Mouse (Mus musculus): Measurements from ENCODE around the gene Cybb.
"Not testable (repeated sequence)": the region's sequence is repeated elsewhere in the genome, so short reads cannot be mapped to it uniquely, and the experiment has no call there.

Cybb gene

DNA sequence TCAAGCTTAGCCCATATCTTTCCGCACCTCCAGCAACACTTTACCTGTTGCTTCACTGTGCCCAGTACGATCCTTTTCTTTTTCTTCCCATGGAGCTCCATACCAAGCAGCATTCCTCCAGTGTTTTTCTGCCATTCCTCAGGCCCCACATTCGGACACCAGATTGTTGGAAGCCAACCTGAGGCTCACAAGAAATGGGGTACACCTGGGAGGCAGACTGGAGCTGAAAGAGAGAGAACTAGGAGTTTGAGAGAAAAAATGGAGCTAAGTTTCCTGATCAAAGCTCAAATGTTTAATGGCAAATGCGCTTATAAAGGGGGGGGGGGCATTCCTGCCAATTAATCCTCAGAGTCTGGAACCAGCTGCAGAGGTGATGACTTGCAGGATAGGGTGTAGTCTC is at the start of gene Cybb:
Gene Cybb (minus strand): TSS at position 101 of the 400 bp plus-strand sequence.
- no peak for DNase-seq (ENCODE audit: low spot score in 2 of 2)

DNA sequence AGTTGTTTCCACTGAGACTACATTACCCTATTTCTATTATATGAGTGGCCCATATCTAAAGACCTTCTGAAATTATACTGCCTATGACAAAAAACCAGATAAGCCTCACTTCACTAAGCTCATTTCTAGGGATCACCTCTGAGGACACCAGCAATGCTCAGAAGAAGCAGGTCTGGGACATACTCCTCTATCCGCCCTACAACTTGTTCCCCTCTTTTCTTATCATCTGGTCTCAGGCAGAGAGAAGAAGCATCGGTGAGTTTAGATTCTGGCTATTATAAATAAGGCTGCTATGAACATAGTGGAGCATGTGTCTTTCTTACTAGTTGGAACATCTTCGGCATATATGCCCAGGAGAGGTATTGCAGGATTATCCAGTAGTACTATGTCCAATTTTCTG is 49.3 kb upstream of the Cybb start:
- no peak for DNase-seq (ENCODE audit: low spot score in 2 of 2)

GRCm38 (mm10) chrX:9519969-9520368 is 32.4 kb upstream of the Cybb start:
- DNase-seq (ENCODE audit: low spot score in 2 of 2), result peak; percentile 2

DNA sequence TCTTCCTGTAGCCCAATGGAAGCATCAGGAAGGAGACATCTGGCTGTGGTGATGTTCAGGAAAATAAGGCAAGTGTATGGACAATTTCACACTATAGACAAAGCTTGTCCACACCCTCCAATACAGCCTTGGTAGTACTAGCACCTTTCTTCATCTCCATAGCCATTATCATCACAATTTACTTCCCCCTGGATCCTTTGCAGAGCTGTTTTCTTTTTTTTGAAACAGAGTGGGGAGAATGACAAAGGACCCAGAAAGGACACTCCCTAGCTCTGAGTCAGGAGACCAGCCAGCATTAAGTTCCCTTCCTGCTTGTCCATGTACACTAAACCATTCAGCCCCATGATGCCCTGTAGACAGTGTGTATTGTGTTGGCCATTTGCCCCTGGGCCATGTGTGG is 30.0 kb upstream of the Cybb start:
- not testable (repeated sequence) for DNase-seq (ENCODE audit: low spot score in 2 of 2)

DNA sequence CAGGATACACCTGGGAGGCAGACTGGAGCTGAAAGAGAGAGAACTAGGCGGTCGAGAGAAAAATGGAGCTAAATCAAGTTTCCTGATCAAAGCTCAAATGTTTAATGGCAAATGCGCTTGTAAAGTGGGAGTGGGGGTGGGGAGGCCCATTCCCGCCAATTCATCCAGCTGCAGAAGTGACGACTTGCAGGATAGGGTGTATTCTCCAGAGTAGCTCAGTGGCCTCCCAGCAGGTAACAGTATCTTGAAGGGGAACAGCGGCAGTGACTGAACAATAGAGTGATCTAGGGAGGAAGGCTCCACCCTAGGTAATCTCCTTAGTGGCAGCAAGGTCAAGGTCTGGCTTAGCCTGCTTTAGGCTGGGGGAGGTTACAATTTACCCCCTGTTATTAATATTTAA is 12.5 kb downstream of the Cybb start:
- not testable (repeated sequence) for DNase-seq (ENCODE audit: low spot score in 2 of 2)

DNA sequence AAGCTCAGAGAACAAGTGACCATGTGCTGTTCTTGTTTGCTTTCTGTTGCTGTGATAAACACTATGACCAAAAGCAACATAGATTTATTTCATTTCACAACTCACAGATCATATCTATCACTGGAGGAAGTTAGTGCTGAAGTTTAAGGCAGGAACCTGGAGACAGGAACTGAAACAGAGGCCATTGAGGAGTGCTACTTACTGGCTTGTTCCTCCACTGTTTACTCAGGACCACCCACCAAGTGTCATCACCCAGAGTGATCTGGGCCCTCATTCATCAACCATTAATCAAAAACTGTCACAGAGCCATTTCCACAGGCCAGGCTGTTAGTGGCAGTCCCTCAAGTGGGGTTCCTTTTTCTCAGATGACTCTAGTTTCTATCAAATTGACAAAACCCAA is 13.1 kb downstream of the Cybb start:
- no peak for DNase-seq (ENCODE audit: low spot score in 2 of 2)

GRCm38 (mm10) chrX:9473768-9474167 is 13.8 kb downstream of the Cybb start:
- no peak for DNase-seq (ENCODE audit: low spot score in 2 of 2)

DNA sequence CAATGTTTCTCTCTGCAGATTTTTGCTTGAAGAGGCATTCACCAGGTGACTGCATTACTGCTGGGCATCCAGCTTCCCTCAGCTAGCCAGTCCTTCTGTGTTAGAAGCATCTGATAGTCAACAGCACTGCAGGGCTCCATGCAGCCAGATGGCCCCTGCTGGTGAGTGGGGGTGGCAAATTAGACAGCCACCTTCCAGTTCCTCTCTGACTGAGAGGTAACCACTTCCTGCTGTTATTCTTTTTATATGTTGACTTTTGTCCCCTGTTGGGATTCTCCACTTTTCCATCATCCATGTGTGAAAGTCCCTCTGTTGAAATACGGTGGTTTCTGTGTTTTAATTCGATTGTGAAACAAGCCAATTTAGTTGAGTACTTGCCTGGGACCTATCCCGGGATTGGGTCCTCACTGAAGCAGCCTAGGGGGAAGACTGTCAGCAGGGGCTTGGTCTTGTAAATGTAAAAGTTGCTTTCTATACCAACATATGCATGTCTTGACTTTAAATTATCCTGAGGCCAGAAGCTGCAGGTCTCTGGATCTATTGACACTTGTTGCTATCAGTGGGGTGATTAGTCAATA is 16.7 kb downstream of the Cybb start:
- no peak for DNase-seq (ENCODE audit: low spot score in 2 of 2)

GRCm38 (mm10) chrX:9469100-9469499 is 18.5 kb downstream of the Cybb start:
- peak in 1 of 2 experiments; percentile 8 for DNase-seq (ENCODE audit: low spot score in 2 of 2)

DNA sequence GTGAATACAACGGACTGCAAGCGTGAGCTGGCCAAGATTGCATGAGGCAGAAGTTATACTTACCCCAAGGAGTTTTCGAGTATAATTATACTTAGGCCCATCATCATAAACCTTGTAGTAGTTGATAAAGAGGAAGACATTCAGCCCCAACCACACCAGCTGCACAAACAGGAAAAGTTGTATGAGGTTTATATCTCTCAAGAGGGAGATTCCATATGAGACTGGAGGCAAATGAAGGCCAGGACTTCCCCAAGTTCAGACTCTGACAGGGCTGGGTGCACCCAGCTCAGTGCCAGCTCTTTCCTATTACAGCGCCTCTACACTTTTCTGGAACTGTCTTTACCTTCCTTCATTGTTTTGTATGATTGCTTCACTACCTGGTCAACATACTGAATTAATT is 20.6 kb downstream of the Cybb start:
- peak in 1 of 2 experiments; percentile 5 for DNase-seq (ENCODE audit: low spot score in 2 of 2)

DNA sequence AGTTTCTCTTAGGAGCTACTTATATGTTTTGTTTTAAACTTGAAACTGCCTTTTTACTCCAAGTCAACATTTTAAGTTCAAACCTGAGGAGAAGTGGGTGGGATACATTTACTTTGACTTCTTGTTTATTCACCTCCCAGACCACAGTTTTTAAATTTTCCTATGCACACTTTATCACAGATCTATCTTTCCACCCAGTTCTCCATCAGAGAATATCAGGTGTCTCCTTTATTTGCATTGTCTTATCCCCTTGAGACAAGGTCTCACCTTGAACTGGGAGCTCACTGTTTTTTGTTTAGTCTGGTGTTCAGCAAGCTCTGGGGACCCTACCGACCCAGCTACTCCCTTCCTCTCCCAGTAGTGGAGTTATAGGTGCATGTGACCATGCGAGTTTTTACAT is 21.7 kb downstream of the Cybb start:
- no peak for DNase-seq (ENCODE audit: low spot score in 2 of 2)

DNA sequence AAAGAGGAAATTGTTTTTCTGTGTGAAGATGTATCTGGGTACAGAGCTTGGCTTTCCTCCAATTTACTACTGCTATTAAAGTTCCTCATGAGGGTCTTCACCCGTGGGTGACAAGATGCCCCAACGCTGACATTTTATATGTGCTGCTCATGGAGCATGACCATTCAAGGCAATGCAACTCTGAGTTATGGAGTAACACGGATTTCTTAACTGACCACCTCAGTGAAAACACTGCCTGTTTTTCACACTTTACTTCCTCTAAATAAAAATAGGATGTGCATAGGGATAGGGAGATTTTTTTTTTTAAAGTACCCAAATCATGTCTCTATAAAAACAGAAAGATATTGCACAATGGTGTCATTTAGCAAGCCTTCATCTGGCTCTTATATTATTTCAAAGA is 24.9 kb downstream of the Cybb start:
- DNase-seq (ENCODE audit: low spot score in 2 of 2), result no peak

- no peak for DNase-seq (ENCODE audit: low spot score in 2 of 2)
These were observed 26.2 kb downstream of the Cybb start for GRCm38 (mm10) chrX:9461399-9461798.

DNA sequence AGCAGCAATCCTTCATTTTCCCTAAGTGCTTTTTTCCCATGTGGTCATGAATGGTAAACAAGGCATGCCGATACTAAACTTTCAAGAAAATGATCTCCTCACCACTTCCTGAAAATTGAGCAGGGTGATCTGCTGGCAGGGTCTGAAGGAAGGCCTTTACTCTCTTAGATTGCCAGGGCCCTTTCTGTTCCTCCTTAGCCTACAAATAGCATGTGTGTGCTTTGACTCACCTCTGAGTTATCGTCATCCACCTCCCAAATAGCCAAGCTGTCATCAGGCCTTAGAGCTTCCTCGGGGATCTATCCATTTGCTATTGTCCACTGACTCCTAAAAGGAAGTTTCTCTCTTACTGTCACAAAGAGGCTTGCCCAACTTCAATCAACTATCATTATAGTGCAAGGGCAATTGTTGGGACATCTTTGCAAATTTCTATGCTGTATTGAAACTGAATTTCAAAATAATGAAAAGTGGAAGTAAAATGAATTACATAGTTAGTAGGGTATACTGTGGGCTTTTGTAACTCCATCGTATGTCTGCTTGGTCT is 27.1 kb downstream of the Cybb start:
- DNase-seq (ENCODE audit: low spot score in 2 of 2), result no peak

DNA sequence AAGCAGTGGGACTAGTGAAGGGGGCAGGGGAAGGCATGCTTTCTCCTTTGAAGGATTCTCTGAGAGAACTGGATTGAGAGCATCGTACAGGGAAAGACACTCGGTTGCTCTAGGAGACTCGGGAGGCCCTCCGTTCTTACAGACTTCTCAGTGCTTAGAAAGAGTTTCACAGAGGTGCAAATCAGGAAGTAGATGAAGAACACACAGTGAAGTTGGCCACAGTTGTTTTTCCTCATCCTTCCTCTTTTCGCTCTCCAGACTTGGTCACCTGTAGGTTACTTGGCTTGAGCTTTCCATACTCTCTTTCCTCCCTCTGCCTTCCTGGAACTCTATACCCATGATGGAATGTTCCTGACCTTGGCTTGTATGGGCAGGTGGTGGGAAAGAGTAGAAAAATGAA is 35.2 kb downstream of the Cybb start:
- no peak for DNase-seq (ENCODE audit: low spot score in 2 of 2)

DNA sequence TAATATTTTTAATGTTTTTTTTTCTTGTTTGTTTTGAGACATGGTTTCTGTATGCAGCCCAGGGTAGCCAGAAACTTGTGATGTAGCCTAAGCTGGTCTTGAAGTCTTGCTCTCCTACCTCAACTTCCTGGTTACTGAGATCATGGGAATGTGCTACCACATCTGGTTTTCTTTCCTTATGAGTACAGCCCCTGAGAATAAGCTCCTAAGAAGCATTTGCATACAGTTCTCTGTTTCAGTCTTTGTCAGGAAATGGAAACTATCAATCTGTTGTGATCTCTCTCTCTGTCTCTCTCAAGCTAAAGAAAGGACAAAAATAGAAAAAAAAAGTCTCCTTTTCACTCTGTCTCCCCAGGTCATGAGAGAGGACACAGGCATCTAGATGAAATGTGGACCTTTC is 40.3 kb downstream of the Cybb start:
- DNase-seq (ENCODE audit: low spot score in 2 of 2), result no peak

DNA sequence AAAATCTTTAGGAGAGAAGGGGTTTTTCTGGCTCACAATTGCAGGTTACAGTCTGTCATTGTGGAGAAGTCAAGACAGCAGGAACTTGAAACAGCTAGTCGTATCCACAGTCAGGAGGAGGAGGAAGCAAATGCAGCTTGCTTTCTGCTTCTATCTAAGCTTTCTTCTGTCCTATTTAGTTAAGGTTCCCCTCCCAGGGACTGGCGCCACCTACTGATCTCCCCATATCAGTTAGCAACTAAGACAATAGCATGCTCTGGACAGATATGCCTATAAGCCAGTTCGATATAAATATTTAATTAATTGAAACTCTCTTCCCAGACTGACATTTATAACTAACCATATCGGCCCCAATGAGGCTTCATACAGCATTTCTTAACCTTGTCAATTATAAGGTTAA is 46.5 kb downstream of the Cybb start:
- DNase-seq (ENCODE audit: low spot score in 2 of 2), result no peak

DNA sequence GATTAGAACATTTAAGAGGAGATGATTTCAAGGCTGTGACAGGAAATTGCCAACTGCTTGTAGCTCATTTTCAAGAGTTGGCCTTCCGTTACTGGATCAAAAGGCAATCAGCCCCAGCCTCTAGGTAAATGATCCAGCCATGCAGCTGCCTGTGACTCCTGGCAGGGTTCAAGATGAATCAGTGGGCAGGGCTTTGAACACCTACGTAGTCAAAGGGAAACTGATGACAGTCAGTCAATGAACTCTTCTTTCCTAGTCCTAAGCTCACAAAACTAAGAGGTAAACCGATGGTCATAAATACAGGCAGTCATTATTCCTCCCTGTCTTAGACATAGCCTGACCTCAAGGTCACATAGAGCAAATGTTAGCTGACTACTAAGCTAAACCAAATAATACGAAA is 47.0 kb downstream of the Cybb start:
- DNase-seq (ENCODE audit: low spot score in 2 of 2), result no peak

DNA sequence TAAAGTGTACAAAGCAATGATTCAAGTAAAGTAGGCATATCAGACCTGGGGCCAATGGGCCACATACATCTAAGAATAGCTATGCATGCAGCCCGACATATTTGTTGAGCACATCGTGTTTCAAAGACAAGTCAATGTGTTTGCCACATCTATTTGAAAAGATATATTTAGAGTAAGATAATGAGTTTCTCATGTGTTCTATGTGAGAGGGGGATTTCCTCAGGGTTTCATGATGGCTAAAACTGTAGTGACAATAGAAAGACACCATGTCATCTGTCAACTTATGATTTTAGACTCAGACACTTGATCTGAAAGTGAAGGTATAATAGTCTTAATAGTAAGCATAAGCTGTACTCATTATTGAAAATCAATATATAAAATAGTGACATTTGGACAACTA is 48.3 kb downstream of the Cybb start:
- no peak for DNase-seq (ENCODE audit: low spot score in 2 of 2)

DNA sequence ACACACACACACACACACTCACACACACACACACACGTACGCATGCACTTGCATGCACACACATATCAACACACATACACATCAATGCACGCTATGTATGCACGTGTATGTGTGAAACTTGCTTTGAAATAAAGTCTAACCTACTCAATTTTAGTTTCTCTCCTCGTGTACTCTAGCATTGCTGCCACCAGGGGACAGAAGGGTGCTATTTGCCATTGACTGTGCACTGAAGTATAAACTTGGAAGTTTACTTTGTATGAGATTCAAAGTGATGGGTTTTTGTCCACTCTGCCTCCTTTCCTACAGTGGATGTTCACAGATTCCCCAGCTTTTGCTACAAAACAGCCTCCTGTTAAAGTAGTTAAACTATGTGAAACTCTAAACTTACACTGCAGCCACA is 73.7 kb downstream of the Cybb start:
- no peak for DNase-seq (ENCODE audit: low spot score in 2 of 2)

All from heart, adult 9 months (tissue).